Mouse (Mus musculus): ENCODE data around the gene Klhl5.

Klhl5 gene

GRCm38 (mm10) chr5:65106876-65107772, at the start of gene Klhl5:
Gene Klhl5, plus strand, starts transcription at chr5:65107539.
- peak; percentile 48 to 61 for DNase-seq (ENCODE audit: low read depth in 2 of 2, low spot score in 2 of 2)

DNA sequence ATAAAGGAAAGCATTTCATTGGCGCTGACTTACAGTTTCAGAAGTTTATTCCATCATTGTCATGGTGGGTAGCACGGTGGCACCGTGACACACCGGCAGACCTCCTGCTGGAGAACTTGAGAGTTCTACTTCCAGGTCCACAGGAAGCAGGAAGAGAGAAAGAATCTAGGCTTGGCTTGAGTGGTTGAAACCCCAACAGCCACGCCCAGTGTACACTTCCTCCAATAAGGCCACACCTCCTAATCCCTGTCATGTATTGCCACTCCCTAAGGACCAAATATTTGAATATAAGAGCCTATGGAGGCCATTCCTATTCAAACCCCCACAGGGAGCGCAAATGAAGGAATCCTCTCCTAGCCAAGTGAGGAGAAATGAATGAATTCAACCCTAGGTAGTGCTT, 49.7 kb upstream of the Klhl5 start:
- DNase-seq (ENCODE audit: low read depth in 2 of 2, low spot score in 2 of 2): no peak

DNA sequence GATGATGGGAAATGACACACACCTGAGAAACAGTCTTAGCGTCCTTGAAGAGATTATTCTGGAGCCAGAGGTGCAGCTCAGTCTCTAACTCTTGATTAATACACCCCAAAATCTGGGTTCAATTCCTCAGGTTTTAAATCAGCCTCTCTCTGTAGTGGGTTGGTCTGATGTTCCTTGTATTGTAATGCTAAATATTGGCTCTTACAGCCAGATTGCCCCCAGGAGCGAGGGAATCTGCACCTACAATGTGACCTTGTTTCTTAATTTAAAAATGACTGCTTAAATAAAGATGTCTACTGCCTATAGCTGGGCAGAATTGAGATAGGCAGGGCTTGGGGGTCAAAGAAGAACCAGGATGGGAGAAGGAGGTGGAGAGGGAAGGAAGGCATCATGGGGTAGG, 47.5 kb upstream of the Klhl5 start:
- DNase-seq (ENCODE audit: low read depth in 2 of 2, low spot score in 2 of 2): no peak

- no peak for DNase-seq (ENCODE audit: low read depth in 2 of 2, low spot score in 2 of 2)
These were observed 45.1 kb upstream of the Klhl5 start for GRCm38 (mm10) chr5:65062236-65062635.

GRCm38 (mm10) chr5:65063266-65063665, 44.1 kb upstream of the Klhl5 start:
- no peak for DNase-seq (ENCODE audit: low read depth in 2 of 2, low spot score in 2 of 2)

GRCm38 (mm10) chr5:65068166-65068565, 39.2 kb upstream of the Klhl5 start:
- no peak for DNase-seq (ENCODE audit: low read depth in 2 of 2, low spot score in 2 of 2)

- DNase-seq (ENCODE audit: low read depth in 2 of 2, low spot score in 2 of 2): no peak
These were observed 37.5 kb upstream of the Klhl5 start for GRCm38 (mm10) chr5:65069872-65070271.

DNA sequence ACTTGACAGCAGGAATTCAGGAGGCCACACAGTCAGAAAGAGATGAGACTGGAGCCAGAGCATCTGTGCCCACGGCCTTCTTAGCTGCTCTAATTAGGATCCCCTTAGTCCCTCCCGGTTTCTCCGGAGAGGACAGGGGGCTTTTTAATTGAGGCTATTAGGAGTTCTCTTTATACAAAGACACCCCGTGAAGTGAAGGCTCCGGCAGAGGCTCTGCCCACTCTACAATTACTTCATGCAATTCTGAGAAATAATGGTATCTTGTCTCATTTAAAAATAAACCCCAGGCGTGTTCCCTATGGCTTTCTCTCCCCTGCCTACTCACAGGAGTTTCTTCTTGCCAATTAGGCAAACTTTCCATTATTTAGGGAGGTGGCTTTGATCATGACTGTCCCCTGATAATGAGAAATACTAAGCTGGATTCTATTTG, 35.6 kb upstream of the Klhl5 start:
- no peak for DNase-seq (ENCODE audit: low read depth in 2 of 2, low spot score in 2 of 2)

DNA sequence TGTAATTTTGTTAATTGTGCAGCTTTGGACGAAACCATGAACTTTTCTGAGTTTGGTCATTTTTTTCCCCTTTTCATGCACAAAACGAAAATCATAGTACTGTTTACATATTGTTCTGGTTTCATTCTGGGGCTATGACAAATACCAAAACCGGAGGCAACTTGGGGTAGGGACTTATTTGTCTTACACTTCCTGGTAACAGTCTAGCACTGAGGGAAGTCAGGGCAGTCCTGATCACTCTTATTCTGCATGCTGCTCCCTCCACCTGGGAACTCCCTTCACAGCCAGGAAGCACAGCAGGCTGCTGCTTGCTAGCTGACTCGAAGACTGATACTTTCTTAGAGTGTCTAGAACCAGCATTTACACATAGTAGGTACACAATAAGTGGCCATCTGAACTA, 34.1 kb upstream of the Klhl5 start:
- no peak for DNase-seq (ENCODE audit: low read depth in 2 of 2, low spot score in 2 of 2)

GRCm38 (mm10) chr5:65074693-65075092, 32.6 kb upstream of the Klhl5 start:
- no peak for DNase-seq (ENCODE audit: low read depth in 2 of 2, low spot score in 2 of 2)

GRCm38 (mm10) chr5:65076087-65076486, 31.3 kb upstream of the Klhl5 start:
- no peak for DNase-seq (ENCODE audit: low read depth in 2 of 2, low spot score in 2 of 2)

DNA sequence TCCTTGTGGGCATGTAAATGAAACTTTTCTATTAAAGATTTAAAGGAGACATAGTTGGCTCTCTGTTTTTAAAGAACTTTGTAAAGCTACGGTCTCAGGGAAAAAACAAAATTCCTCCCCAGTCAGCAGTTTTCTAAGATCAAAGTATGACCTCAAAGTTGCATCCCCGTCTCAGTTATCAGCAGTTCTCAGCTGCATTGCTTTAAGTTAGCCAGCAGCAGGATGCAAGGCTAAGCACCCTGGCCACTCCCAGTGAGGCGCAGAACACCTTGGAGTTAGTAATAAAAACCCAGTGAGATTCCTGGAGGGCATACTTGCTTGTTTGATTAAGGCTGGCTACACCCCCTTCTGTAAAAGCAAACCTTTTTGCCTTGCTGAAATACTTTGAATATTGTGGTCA, 30.6 kb upstream of the Klhl5 start:
- no peak for DNase-seq (ENCODE audit: low read depth in 2 of 2, low spot score in 2 of 2)

DNA sequence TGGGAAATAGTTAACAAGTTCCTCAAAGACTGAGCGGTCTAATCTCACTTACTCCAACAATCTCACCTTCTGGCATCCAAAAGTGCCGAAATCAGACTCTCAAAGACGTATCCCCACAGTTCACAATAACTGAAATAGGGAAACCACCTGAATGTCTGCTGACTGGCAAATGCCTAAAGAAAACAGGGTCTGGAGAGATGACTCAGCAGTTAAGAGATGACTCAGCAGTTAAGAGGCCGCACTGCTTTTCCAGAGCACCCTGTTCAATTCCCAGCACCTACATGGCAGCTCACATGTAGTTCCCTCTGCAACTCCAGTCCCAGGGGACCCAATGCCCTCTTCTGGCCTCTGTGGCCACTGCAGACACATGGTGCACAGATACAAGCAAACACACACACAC, 29.3 kb upstream of the Klhl5 start:
- no peak for DNase-seq (ENCODE audit: low read depth in 2 of 2, low spot score in 2 of 2)

DNA sequence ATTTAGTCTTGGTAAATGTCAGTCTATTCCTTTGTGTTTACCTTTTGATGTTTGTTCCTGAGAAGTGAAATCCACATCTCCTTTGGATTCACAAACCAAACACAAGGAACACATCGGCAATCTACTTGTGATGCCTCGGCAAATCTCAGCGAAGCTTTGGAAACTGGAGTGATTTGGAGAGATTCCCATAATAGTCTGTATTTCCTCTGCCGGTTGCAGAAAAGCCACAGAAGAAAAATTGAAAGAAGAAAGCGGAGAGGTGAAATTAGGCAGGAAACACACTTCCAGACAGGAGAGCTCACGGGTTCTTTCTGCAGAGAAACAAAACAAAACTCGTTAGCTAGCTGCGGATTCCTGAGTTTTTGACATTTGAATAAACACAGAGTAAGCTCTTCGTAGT, 27.5 kb upstream of the Klhl5 start:
- no peak for DNase-seq (ENCODE audit: low read depth in 2 of 2, low spot score in 2 of 2)

- no peak for DNase-seq (ENCODE audit: low read depth in 2 of 2, low spot score in 2 of 2)
These were observed 25.5 kb upstream of the Klhl5 start for GRCm38 (mm10) chr5:65081836-65082235.

GRCm38 (mm10) chr5:65086522-65086921, 20.8 kb upstream of the Klhl5 start:
- no peak for DNase-seq (ENCODE audit: low read depth in 2 of 2, low spot score in 2 of 2)

DNA sequence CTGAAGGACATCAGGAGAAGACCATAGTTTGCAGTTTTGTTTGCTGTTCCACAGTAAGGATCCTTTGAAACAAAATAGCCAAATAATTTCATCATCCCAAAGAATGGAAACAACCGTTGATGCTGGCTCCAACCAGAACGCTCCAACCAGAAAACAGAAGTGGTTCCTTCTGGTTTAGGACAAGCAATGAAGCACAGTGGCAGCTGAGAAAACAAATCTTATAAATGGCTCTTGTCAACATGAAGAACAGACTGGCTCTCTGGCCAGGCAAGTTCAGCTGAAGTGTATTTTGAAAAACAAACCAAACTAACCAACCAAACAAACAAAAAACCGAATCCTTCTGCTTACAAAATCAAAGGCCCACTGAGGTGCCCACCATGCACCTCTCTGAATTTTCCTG, 17.6 kb upstream of the Klhl5 start:
- DNase-seq (ENCODE audit: low read depth in 2 of 2, low spot score in 2 of 2): no peak

GRCm38 (mm10) chr5:65091184-65091858, 16.0 kb upstream of the Klhl5 start:
- peak; percentile 11 to 19 for DNase-seq (ENCODE audit: low read depth in 2 of 2, low spot score in 2 of 2)

DNA sequence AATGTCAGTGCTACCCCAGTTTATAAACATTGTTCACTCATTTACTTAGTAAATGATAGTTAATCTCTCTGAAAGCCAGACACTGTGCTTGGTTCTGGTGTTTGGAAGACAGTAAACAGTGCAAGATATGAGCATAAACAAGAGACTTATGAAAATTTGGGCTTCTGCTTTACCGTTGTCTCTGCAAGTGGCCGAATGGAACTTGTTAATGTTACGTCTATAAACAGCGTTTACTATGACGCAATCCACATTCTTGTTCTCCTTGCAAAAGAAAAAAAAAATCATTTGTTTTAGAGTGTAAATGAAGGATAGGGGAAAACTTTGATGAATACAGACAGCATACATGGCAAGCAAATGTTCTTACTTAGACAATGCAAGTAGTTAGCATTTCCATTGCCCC, 15.4 kb upstream of the Klhl5 start, which contains the start of gene Tmem156:
Tmem156 (minus strand) TSS at position 212 of the 400 bp plus-strand sequence.
- DNase-seq (ENCODE audit: low read depth in 2 of 2, low spot score in 2 of 2): no peak

- no peak for DNase-seq (ENCODE audit: low read depth in 2 of 2, low spot score in 2 of 2)
These were observed 13.6 kb upstream of the Klhl5 start for GRCm38 (mm10) chr5:65093769-65094168.

- no peak for DNase-seq (ENCODE audit: low read depth in 2 of 2, low spot score in 2 of 2)
These were observed 12.3 kb upstream of the Klhl5 start for GRCm38 (mm10) chr5:65094902-65095545.

GRCm38 (mm10) chr5:65096082-65096481, 11.3 kb upstream of the Klhl5 start:
- no peak for DNase-seq (ENCODE audit: low read depth in 2 of 2, low spot score in 2 of 2)

Data from CD8-positive naive resting alpha-beta T cell, adult 2 months (primary cell).